ENCODE assay signal across 13 mouse cellular contexts in the genomic region with DNA sequence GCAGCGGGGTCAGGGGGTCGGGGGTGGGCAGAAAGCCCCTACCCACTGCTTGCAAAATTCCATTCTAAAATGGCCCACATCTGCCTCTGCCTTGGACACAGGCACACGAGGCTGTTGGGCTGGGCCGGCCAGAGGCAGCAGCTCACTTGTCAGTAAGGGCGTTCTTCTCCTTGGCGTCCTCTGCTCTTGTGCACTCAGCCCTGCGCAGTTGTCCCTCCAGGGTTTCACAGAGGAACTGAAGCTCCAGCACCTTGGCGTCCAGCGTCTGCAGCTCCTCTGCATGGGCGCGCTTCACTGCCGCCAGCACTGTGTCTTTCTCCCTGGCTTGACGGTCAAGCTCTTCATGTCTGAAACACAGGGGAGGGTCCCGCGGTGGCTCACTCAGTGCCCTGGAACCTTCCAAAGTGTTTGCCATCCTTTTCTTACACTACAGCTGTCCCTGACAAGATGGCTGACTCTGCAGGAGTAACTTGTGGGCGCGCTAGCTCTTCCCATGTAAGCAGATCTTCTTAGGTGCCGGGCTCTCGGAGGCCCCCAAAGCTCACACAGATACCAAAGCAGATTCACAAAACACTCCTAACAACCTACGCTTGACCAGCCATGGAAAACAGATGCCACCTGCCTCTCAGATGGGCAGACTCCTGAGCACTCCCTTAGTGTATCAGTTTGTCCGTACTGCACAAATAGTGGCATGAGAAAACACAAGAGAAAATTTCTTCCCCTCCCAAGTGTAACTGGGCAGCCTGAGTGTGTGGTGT. TPM values are rescaled to one million over a fixed set of nuclear protein-coding genes. Genes with fewer than 3 reads are reported as not detected.
DNase-seq lines count a peak whose midpoint lies in the region; ATAC-seq and TF ChIP-seq lines count a peak whose summit lies in the region.
"Had no signal": no experiment of that assay in that cellular context is flagged by ENCODE, and none has a peak within 500 bp of the region (broad histone marks: within the 10 kb centered on the region; RNA-seq: fewer than 3 reads in every experiment).

No protein-coding gene starts in this region.

- peak overlapping the region; percentile 76; the same call in 1 of the 2 replicates for H3K27ac ChIP-seq in heart, embryonic 10.5 days
- H3K27ac ChIP-seq in intestine, postnatal 0 days (ENCODE audit: low read depth, low read length): peak overlapping the region; percentile 57
- peak overlapping the region; percentile 94 for H3K27ac ChIP-seq in liver, embryonic 13.5 days
- H3K27ac ChIP-seq in neural tube, embryonic 15.5 days (replicated peaks): no peak overlapping the region
- H3K27ac ChIP-seq: hindbrain, embryonic 15.5 days; midbrain, embryonic 10.5 days had no signal

- no peaks in the 10 kb centered on the region for H3K27me3 ChIP-seq in heart, embryonic 10.5 days (ENCODE audit: insufficient read depth, poor library complexity, severe bottlenecking)
- H3K27me3 ChIP-seq in E14TG2a.4 (ENCODE audit: insufficient read depth, low read length): no peaks in the 10 kb centered on the region
- H3K27me3 ChIP-seq in intestine, postnatal 0 days (replicated peaks; ENCODE audit: control insufficient read depth, insufficient read depth, low read length): no peaks in the 10 kb centered on the region
- H3K27me3 ChIP-seq in liver, embryonic 13.5 days: no peaks in the 10 kb centered on the region
- no peaks in the 10 kb centered on the region for H3K27me3 ChIP-seq in neural tube, embryonic 15.5 days (replicated peaks)
- H3K27me3 ChIP-seq: hindbrain, embryonic 15.5 days; Patski had no signal

- H3K4me2 ChIP-seq in intestine, postnatal 0 days (replicated peaks; ENCODE audit: low read depth): peak overlapping the region; percentile 52
- peak overlapping the region; percentile 23 for H3K4me2 ChIP-seq in liver, embryonic 13.5 days
- H3K4me2 ChIP-seq in neural tube, embryonic 15.5 days: no peak overlapping the region
- H3K4me2 ChIP-seq: hindbrain, embryonic 15.5 days had no signal

- H3K9ac ChIP-seq in intestine, postnatal 0 days (ENCODE audit: low read depth, low read length): no peak overlapping the region
- H3K9ac ChIP-seq in liver, embryonic 13.5 days: peak overlapping the region; percentile 24; the same call in 1 of the 2 replicates
- H3K9ac ChIP-seq in neural tube, embryonic 15.5 days (replicated peaks): no peak overlapping the region
- H3K9ac ChIP-seq: hindbrain, embryonic 15.5 days had no signal

- no peak for TF ChIP-seq CTCF in E14TG2a.4 (conservative IDR thresholded peaks at IDR 0.05; ENCODE audit: low read length)
- TF ChIP-seq CTCF in intestine, postnatal 0 days (IDR thresholded peaks at IDR 0.05; ENCODE audit: low read depth): no peak

- no peak for DNase-seq in heart, embryonic 10.5 days (ENCODE audit: low spot score)
- no peak for DNase-seq in heart, adult 9 months (ENCODE audit: low spot score in 2 of 2)
- DNase-seq in liver, embryonic 13.5 days: no peak
- DNase-seq in cerebellum, adult 18-20 months: no peak
- no peak for DNase-seq in cerebellum, adult 11 months
- DNase-seq: B cell, adult 2 months; cerebellum, postnatal 36 days had no signal

- ATAC-seq in intestine, postnatal 0 days: no peak
- no peak for ATAC-seq in liver, embryonic 13.5 days (ENCODE audit: low read depth)
- no peak for ATAC-seq in neural tube, embryonic 15.5 days (ENCODE audit: low FRiP score)
- ATAC-seq: Patski had no signal

- no peaks in the 10 kb centered on the region for H3K9me3 ChIP-seq in heart, embryonic 10.5 days
- no peaks in the 10 kb centered on the region for H3K9me3 ChIP-seq in E14TG2a.4 (ENCODE audit: low read length)
- no peaks in the 10 kb centered on the region for H3K9me3 ChIP-seq in intestine, postnatal 0 days (ENCODE audit: control insufficient read depth)
- H3K9me3 ChIP-seq in liver, embryonic 13.5 days (replicated peaks): no peaks in the 10 kb centered on the region
- H3K9me3 ChIP-seq in neural tube, embryonic 15.5 days (replicated peaks): no peaks in the 10 kb centered on the region
- H3K9me3 ChIP-seq: hindbrain, embryonic 15.5 days; midbrain, embryonic 10.5 days had no signal

- H3K36me3 ChIP-seq in heart, embryonic 10.5 days: peaks cover 9% of the 10 kb centered on the region; the same call in 1 of the 2 replicates
- H3K36me3 ChIP-seq in E14TG2a.4 (ENCODE audit: insufficient read depth, low read length): peaks cover 5% of the 10 kb centered on the region
- H3K36me3 ChIP-seq in intestine, postnatal 0 days (ENCODE audit: control insufficient read depth, insufficient read depth): peaks cover 4% of the 10 kb centered on the region; the same call in 1 of the 2 replicates
- H3K36me3 ChIP-seq in liver, embryonic 13.5 days: no peaks in the 10 kb centered on the region; the same call in 1 of the 2 replicates
- H3K36me3 ChIP-seq in neural tube, embryonic 15.5 days: peaks cover 8% of the 10 kb centered on the region

- H3K4me3 ChIP-seq in heart, embryonic 10.5 days: no peak overlapping the region
- H3K4me3 ChIP-seq in E14TG2a.4 (replicated peaks; ENCODE audit: low read length): peak overlapping the region; percentile 68
- no peak overlapping the region for H3K4me3 ChIP-seq in intestine, postnatal 0 days (ENCODE audit: low read depth, low read length)
- H3K4me3 ChIP-seq in liver, embryonic 13.5 days (replicated peaks): no peak overlapping the region
- no peak overlapping the region for H3K4me3 ChIP-seq in neural tube, embryonic 15.5 days (replicated peaks)
- H3K4me3 ChIP-seq: hindbrain, embryonic 15.5 days; midbrain, embryonic 10.5 days had no signal

- 78% methylated on average over 21 of the region's 21 CpGs for WGBS in heart, embryonic 10.5 days
- WGBS in intestine, postnatal 0 days: 80% methylated on average over 21 of the region's 21 CpGs
- 79% methylated on average over 21 of the region's 21 CpGs for WGBS in liver, embryonic 13.5 days (ENCODE audit: insufficient replicate concordance)
- 86% methylated on average over 21 of the region's 21 CpGs for WGBS in neural tube, embryonic 15.5 days

- peaks cover 17% of the 10 kb centered on the region for H3K4me1 ChIP-seq in heart, embryonic 10.5 days
- peaks cover 28% of the 10 kb centered on the region for H3K4me1 ChIP-seq in E14TG2a.4 (replicated peaks; ENCODE audit: low read depth, low read length)
- H3K4me1 ChIP-seq in intestine, postnatal 0 days (replicated peaks; ENCODE audit: control insufficient read depth, insufficient read depth, low read length): no peaks in the 10 kb centered on the region
- H3K4me1 ChIP-seq in liver, embryonic 13.5 days (replicated peaks): peaks cover 68% of the 10 kb centered on the region
- no peaks in the 10 kb centered on the region for H3K4me1 ChIP-seq in neural tube, embryonic 15.5 days
- H3K4me1 ChIP-seq: hindbrain, embryonic 15.5 days; midbrain, embryonic 10.5 days had no signal

RNA-seq across cellular contexts. Expression of gene Ccdc57, which starts 30.8 kb away (rescaled TPM):
- 6.0 and 6.5 TPM in 2 replicates for polyA plus RNA-seq in heart, embryonic 10.5 days (2016; fragmentation: Nextera tagmentation; extraction: Ambion mirVana)
- 1.1 and 1.3 TPM in 2 replicates for polyA plus RNA-seq in intestine, postnatal 0 days (2015; fragmentation: Nextera tagmentation; extraction: Ambion mirVana)
- polyA plus RNA-seq in liver, embryonic 13.5 days (2015; fragmentation: Nextera tagmentation; extraction: Ambion mirVana): 1.8 TPM in 2 replicates
- 5.9 and 6.2 TPM in 2 replicates for polyA plus RNA-seq in neural tube, embryonic 15.5 days (2015; fragmentation: Nextera tagmentation; extraction: Ambion mirVana)

RNA-seq across cellular contexts. Expression of gene Slc16a3, which starts 46.4 kb away (rescaled TPM):
- polyA plus RNA-seq in heart, embryonic 10.5 days (2016; fragmentation: Nextera tagmentation; extraction: Ambion mirVana): 416 and 440 TPM in 2 replicates
- polyA plus RNA-seq in intestine, postnatal 0 days (2015; fragmentation: Nextera tagmentation; extraction: Ambion mirVana): 7.2 and 8.0 TPM in 2 replicates
- polyA plus RNA-seq in liver, embryonic 13.5 days (2015; fragmentation: Nextera tagmentation; extraction: Ambion mirVana): 71.4 and 81.7 TPM in 2 replicates
- polyA plus RNA-seq in neural tube, embryonic 15.5 days (2015; fragmentation: Nextera tagmentation; extraction: Ambion mirVana): 11.3 and 15.3 TPM in 2 replicates
